Mouse (Mus musculus) heart, adult 2 months (tissue): ENCODE measurements around the gene Cpped1.

Experiments used
- CTCF ChIP-seq: fragments of 200-600 bp; IDR thresholded peaks from 2 replicates; pipeline ENCODE4 v1.8.1; 2022; ENCODE audit warnings: antibody characterized with exemption, mild to moderate bottlenecking, moderate library complexity
- POLR2A ChIP-seq: fragments of 200-500 bp; IDR thresholded peaks from 2 replicates; pipeline ENCODE4 v1.6.1; 2011; ENCODE audit warnings: mild to moderate bottlenecking, low read depth, low read length, control low read depth; ENCODE audit not compliant: insufficient read depth

DNA sequence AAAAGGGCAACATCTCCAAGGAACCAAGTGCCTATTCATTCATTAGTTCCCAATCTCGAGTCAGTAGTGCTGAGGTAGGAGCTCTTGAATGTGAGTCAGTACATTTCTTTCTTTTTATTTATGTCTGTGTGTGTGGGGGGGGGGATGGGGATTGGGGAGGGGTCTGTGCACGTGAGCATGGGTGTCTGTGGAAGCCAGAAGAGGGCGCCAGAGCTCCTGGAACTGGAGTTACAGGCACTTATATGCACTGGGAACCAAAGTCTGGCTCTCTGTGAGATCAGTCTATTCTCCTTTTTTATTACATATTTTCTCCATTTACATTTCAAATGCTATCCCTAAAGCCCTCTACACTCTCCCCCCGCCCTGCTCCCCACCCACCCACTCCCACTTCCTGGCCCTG, 124.9 kb downstream of the Cpped1 start:
- TF ChIP-seq CTCF (no peak), POLR2A (no peak)
